Mouse (Mus musculus) activated CD4-positive, CD25-positive, alpha-beta regulatory T cell, adult 4 months (primary cell): ENCODE data around the gene Rspo1. TPM values are rescaled to one million over a fixed set of nuclear protein-coding genes. Genes with fewer than 3 reads are reported as not detected.

Experiments
- ATAC-seq: one replicate; pipeline ENCODE4 v1.8.0; 2017
- polyA plus RNA-seq, 2 experiments: library from polyadenylated mRNA; unstranded; fragments of 100-300 nt; shearing (Covaris generic); gene quantifications; one replicate each; pipeline ENCODE4 v1.2.1; 2017

Gene Rspo1
- polyA plus RNA-seq, 2 experiments from 2014 or later = not detected

GRCm38 (mm10) chr4:124973296-124973695 is 12.9 kb upstream of the Rspo1 start:
- ATAC-seq = no peak

GRCm38 (mm10) chr4:124978201-124978600 is 8.0 kb upstream of the Rspo1 start:
- no peak for ATAC-seq

GRCm38 (mm10) chr4:124983893-124984526 is 2.2 kb upstream of the Rspo1 start:
- no peak for ATAC-seq

GRCm38 (mm10) chr4:124984871-124985670 is 1.2 kb upstream of the Rspo1 start:
- no peak for ATAC-seq

- ATAC-seq = no peak
Measured at GRCm38 (mm10) chr4:124986739-124987710, 795 bp downstream of the Rspo1 start.

- ATAC-seq = no peak
Measured at GRCm38 (mm10) chr4:124987711-124988097, 1.5 kb downstream of the Rspo1 start.

GRCm38 (mm10) chr4:124988382-124988781 is 2.2 kb downstream of the Rspo1 start:
- no peak for ATAC-seq

GRCm38 (mm10) chr4:124989787-124990253 is 3.6 kb downstream of the Rspo1 start:
- no peak for ATAC-seq

- ATAC-seq = no peak
Measured at GRCm38 (mm10) chr4:124990325-124990724, 4.1 kb downstream of the Rspo1 start.

GRCm38 (mm10) chr4:124997479-124998147 is 11.4 kb downstream of the Rspo1 start:
- ATAC-seq = no peak

GRCm38 (mm10) chr4:124999548-124999947 is 13.3 kb downstream of the Rspo1 start:
- no peak for ATAC-seq

GRCm38 (mm10) chr4:125002978-125003377 is 16.7 kb downstream of the Rspo1 start:
- ATAC-seq = no peak

GRCm38 (mm10) chr4:125004886-125005285 is 18.7 kb downstream of the Rspo1 start:
- ATAC-seq = no peak

GRCm38 (mm10) chr4:125007460-125007859 is 21.2 kb downstream of the Rspo1 start:
- ATAC-seq = no peak

GRCm38 (mm10) chr4:125008220-125008619 is 22.0 kb downstream of the Rspo1 start:
- no peak for ATAC-seq

GRCm38 (mm10) chr4:125008712-125009111 is 22.5 kb downstream of the Rspo1 start:
- ATAC-seq = no peak

- no peak for ATAC-seq
Measured at GRCm38 (mm10) chr4:125015806-125016635, 29.8 kb downstream of the Rspo1 start, which contains the start of gene Gnl2. TSS of gene Gnl2 (plus strand) at chr4:125016585.

- no peak for ATAC-seq
Measured at GRCm38 (mm10) chr4:125017431-125017830, 31.2 kb downstream of the Rspo1 start.

- no peak for ATAC-seq
Measured at GRCm38 (mm10) chr4:125020780-125021538, 34.7 kb downstream of the Rspo1 start.

- peak; percentile 99 for ATAC-seq
Measured at GRCm38 (mm10) chr4:125029891-125030614, 43.8 kb downstream of the Rspo1 start.
